Mouse (Mus musculus) c-Kit-negative CD71-positive TER-119-positive erythroid progenitor cells, embryonic 14.5 days (primary cell): ENCODE data around the gene Hivep3.

ENCODE experiments used
- DNase-seq: peaks from one replicate; pipeline ENCODE4 v3.0.0-alpha.2; 2013; ENCODE audit warnings: low read depth, low spot score

The Hivep3 gene

DNA sequence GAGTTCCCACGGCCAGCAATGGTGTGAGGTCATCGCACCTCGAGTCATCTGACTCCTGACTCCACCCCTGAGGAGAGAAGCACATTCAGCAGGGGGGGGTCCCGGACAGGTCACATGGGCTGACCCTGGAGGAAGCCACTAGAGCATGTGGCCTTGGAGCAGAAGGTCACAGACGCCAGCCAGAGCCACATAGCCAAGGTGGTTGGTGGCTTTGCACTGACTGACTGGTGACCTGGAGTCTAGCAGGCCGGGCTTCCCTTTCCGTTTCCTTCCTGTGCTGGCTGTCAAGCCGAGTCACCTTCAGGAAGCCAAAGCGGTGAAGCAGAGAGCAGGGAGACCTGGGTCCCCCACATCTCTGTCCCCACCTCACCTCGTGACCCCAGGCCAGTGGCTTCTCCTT is 278.2 kb downstream of the Hivep3 start:
- no peak for DNase-seq

DNA sequence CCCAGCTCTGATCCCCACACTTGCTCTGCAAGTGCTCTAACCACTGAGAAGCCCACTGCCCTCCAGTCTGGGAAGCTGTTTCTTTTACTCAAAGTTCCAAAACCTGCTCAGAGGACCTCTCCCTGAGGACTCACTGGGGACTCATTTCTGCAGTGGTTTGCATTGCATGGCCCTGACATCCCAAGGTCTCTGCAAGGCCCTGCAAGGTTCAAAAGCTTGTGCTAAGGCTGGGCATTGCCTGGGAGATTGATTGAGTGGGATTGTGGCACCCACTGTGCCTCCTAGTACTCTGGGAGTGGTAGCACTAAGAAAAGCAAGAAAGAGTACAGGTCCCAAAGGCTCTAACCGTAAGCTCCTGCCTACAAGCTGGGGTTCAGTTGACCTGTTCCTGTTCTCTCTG is 279.3 kb downstream of the Hivep3 start:
- DNase-seq, result no peak

DNA sequence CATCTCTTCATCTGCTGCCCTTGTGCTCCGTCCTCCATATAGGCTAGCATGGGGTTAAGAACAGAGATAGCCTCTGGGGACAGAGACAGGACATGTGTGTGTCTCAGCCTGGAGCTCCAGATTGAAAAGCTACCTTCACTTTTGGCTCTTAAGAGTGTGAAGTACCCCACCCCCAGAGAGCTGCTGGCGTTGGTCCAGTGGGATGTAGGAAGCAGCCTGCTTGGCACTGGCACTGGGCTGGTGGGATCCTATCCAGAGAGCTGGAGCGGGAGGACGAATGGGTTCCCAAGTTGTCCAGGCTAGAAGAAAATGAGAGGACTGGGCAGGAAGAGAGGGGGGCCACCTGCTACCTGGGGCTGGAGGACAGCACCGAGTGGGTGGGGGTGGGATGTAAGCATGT is 284.8 kb downstream of the Hivep3 start:
- no peak for DNase-seq

DNA sequence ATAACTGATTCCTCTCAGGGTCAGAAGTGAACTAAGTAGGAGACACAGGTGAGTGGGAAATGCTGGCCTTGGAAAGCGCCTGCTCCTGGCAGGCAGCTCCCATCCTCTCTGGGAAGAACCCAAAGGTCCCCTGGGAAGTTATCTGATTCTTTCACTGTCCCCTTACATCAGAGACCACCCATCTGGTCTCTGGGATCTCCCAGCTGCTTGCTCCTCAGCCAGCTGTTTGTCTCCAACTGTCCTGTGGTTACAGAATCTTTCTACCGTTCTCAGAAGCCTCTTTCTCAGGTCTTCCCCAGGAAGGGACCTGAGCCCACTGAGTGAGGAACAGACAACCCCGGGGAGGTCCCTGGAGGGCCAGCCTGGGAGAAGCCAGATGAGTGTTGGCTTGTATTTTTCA is 288.8 kb downstream of the Hivep3 start:
- DNase-seq, result no peak

DNA sequence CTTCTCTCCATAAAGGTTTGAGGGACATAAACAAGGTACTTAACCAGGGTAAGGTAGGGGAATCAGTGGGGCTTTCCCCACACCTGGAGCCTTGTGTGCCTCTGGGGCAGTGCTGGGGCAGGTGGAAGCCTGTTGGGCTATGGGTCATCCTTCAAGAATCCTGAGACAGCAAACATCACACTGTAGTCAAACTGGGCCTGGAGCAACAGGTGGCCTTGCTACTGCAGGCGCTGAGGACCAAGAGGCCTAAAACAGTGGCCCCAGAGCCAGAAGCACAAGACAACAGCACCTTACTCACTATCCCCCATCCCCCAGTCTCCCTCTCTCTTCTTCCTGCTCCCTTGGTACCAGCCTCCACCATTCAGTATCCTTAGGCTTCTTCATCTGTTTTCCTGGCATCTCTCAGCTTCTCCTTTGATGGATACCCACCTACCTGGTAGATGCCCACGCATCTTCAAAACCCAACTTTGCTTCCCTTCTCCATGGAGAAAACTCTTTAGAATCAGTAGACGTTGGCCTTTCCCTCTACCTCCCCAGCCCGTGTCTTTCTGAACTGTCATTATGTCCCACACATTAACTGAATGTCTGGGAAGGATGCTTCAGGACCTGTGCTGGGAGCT is 289.7 kb downstream of the Hivep3 start:
- DNase-seq, result no peak

DNA sequence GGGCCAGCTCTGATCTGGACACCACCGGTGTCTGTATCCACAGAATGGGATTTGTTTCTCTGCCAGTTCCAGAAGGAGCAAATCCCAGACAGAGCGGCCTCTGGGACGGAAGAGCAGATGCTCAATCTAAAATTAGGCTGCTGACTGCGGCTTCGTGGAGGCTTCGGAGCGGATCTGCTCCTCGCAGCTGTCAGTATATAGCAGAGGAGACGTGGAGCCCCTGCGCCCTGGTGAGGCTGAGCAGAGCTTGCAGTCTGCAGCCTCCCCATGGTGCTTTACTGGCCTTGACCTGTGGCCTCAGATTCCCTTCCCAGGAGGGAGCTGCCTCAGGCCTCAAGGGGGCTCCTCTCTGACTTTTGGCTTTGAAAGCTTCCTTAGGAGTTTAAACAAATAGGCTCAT is 290.5 kb downstream of the Hivep3 start:
- DNase-seq, result no peak

DNA sequence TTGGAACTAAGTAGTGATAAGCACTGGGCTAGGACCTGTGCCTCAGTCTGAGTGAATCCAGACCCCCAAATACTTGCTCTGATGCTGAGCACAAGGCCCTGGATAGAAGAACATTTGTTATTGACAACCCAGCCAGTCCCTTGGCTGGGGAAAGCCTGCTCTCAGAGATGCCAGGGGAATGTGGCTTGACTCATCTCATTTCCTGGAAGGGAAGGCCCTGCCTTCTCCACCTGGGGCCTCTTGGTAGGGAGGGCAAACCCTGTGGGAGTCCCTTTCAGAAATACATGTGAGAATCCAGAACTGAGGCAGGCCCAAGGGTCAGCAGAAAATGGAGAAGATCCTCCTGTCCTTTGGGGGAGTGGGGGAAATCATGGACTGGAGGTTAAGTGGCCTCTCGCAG is 294.1 kb downstream of the Hivep3 start:
- no peak for DNase-seq

DNA sequence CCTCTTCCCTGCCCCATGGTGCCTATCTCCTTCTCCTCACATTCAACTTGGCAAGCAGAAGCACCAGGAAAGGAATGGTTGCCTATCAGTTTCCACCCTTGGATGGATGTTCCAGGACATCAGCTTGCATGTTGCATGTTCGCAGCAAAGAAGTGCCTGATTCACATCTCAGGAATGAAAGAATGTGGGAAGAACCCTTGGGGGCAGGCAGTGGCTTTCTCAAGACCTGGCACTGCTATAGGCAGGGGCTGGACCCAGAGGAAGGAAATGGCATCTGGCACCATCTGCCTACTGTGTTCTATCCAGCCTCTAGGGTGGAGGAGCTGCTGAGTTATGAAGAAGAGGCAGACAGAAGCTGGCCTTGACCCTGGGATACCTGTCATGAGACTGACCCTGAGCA is 296.4 kb downstream of the Hivep3 start:
- DNase-seq, result no peak

DNA sequence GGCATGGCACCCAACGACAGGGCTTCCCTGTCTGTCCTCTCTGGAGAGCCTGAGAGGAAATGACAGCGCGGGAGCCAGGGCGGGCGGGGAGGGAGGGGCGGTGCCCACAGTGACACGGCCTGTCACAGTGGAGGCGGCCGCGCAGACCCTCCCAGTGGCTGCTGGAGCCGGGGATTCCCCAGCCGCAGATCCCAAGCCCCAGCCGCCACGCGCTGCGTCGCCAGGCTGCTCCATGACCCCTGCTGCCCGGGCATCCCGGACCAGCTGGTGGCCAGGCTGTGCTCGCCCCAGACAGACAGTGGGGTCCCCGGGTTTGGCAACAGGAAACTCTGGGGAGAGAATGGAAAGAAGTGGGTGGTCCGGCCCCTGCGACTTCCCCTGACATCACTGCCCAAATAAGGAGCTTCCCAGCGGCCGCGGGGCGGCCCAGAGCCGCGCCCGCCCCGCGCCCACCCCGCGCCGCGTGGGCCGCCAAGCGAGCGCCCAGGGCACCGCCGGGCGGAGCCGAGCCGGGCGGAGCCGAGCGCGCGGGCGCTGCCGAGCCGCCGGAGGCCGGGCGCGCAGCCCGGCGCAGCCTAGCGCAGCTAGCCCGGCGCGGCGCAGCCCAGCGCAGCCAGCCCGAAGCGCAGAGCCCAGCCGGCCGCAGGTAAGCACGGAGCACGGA is 298.9 kb downstream of the Hivep3 start:
- DNase-seq, result no peak

DNA sequence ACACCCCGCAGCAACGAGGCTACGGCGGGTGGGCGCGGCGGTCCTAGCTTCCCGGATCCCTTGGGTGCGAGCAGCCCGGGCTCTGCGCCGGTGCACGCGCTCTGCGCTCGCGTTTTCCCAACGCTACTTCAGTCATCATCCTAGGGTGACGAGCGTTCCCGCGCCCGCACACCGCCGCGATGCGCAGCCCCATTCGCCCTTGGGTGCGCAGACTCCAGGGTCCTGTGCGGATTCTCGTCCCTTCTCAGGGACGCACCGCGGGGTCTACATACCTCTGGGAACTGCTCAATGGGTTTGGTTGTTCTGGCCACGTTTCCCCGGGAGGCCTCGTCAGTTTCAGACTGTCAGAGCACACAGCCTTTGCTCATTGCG is 299.4 kb downstream of the Hivep3 start:
- DNase-seq, result no peak

DNA sequence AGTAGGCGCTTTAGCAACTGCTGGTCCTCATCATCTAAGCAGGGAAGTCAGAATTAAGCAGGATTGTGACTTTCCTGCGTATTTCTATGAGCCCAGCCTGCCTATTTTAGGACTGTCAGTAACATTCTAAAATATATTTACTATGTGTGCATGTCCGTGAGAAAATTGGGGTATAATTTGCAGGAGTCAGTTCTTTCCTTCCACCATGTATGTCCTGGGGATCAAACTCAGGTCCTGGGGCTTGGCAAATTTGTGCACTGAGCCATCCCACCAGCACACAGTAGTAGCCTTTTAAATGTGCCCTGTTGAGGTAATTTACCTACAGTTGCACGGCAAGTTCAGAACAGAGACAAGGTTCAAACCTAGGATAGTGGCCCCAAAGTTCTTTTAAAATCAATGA is 302.7 kb downstream of the Hivep3 start:
- DNase-seq, result no peak

DNA sequence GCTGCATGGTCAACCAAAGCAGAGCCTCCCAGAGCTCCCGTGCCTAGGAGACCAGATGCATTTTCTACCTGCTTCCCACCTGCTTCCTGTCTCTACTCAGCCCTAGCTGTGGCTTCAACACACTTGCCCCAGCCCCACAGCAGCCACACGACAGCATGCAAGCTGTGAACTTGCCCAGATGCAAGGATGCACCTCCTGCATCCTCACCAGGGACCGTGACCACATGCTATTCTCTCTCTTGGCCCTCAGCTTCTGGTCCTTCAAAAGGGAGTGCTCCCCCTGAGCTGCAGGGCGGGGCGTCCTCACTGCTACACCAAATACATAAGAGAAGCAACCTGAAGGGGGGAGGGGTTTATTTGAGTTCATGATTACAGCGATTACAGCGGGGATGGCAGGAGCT is 303.4 kb downstream of the Hivep3 start:
- DNase-seq, result no peak

DNA sequence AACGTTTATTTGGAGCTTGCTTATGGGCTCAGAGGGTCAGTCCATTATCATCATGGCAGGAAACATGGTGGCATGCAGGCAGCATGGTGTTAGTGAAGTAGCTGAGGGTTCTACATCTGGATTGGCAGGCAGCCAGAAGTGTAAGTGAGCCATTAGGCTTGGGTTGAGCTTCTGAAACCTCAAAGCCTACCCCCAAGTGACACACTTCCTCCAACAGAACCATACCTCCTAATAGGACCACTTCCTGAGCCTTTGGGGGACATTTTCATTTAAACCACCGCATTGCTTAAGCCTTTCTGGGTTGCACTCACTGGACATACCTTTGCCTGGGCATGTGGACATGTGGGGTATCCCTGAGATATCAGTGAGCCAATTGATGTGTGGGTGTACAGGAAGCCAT is 307.9 kb downstream of the Hivep3 start:
- DNase-seq, result no peak

DNA sequence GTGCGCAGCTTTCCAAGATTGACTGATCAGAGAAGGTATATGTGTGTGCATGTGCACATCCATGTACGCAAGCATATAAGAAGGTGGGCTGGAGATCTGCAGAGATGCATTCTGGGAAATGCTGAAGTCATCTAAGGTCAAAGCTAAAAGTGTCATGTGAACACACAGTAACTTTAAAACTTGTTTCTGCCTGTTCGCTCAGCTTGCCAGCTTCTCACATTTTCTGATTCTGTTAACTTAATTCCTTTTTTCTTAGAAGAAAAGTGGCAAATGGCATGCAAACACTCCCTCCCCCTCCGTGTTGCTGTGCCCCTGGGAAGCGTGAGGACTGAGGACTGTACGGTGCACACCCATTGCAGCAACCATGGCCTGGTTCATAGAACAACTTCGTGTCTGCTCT is 308.9 kb downstream of the Hivep3 start:
- DNase-seq, result no peak

DNA sequence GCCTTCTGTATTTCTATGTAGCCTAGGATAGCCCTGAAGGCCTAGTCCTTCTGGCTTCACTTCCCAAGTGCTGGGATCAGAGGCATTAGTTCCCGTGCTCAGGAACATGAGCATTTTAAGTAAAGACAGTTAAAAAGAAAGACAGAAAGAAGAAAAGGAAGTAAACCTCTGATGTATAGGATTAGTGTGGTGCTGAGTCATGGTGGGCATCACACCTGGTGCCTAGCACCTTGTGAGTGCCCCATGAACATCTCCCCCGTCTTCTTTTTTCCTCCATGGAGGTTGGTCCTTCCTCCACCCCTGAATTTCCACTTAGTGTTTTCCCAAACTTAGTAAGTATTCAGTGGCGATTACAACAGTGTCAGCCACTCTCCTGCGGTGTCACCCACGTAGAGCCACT is 311.0 kb downstream of the Hivep3 start:
- DNase-seq, result no peak

DNA sequence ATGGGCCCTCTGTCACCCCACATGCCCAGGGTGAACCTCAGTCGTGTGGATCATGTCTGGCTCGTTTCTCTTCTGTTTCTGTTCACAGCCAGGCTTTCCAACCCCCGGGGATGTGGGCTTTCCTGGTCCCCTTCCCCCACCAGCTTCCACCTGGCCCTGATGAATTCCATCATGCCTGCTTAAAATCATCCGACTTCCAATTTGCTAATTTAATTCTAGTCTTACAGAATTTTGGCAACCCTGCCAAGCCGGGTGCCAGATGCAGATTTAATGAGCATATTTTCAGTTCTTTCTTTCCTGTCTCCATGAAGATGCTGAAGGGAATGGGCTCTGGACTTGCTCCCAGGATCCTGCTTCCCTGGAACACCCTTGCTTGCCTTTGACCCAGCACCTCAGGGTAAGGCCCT is 311.6 kb downstream of the Hivep3 start:
- DNase-seq, result no peak

DNA sequence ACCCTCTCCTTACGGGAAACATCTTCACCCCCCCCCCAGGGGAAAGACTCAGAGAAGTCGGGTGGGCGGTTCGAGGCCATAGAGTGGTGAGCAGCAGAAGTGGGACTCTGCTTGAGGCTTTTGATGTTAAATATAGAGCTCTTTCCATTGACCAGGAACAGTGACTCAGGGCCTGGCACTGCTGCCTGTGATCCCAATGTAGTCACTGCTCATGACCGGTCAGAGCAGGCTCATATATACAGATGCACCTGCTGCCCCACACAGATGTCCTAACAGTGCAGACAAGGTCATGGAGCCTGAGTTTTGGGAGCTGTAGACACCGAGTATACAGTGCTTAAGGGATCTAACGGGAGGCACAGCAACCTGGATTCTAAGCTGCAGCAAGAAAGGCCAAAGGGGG is 312.3 kb downstream of the Hivep3 start:
- no peak for DNase-seq

DNA sequence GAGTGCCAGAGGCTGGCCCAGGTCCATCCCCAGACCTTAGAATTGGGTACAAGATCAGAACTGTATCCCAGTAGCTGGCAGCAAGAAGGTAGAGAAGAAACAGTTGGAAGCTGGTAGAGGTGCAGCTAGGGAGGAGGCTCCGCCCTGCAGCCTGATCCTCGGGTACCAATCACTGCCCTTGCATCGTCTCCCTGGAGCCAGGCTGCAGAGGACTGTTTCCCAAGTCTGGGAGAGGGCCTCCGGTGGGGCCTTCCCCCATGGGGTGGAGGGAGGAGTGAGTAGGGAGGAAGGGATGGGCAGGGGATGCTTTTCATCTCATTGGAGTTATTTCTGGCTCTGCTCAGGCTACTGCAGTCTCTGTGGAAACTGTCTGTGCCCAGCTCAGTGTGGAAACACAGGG is 313.5 kb downstream of the Hivep3 start:
- DNase-seq, result no peak

DNA sequence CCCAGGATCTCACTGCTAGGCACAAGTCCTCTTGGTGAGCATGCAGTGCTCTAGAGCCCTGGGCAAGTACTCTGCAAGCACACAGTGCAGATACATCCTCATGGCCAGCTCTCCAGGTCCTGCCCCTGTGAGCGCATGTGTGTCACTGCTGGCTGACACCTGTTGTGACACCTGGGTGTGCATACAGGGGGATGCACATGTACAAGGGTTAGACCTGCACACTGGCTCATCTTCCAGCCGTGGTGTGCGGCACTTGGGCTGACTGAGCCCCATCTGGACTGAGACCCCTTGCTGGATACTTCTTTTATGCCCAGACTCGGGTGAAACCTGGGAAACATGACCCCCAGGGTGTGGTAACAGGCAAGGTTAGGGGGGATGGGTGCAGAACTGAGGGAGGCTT is 314.7 kb downstream of the Hivep3 start:
- no peak for DNase-seq

DNA sequence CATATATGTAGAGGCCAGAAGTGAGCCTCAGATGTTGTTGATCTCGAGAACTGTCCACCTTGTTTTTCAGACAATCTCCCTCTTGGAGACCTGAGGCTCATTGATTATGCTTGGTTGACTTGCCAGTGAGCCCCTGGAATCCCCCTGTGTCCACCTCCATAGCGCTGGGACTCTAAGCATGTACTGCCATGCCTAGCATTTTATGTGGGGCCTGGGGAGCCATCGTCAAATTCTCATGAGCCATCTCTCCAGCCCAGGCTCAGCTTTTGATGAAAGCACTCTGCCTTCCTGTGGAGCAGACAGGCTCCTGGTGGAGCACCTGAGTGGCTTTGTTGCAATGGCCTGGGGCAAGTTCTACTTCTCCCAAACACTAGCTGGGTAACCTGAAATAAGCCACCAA is 316.3 kb downstream of the Hivep3 start:
- no peak for DNase-seq

DNA sequence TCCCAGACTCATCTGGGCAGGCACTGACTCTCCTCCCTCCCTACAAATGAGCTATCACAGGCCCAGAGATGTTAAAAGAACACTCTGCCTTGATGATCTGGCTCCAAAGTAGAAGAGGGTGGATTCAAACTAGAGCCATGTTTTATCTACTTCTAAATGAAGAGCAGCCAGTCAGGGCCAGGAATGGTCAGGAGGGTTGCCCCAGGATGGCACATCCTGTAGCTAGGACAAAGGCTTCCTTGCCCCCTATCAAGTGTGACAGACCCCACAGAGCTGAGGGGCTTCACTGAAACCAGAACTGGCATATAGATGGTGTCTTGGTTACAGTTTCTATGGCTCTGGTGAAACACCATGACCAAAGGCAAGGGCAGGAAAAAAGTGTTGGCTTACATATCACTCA is 318.9 kb downstream of the Hivep3 start:
- DNase-seq, result no peak

DNA sequence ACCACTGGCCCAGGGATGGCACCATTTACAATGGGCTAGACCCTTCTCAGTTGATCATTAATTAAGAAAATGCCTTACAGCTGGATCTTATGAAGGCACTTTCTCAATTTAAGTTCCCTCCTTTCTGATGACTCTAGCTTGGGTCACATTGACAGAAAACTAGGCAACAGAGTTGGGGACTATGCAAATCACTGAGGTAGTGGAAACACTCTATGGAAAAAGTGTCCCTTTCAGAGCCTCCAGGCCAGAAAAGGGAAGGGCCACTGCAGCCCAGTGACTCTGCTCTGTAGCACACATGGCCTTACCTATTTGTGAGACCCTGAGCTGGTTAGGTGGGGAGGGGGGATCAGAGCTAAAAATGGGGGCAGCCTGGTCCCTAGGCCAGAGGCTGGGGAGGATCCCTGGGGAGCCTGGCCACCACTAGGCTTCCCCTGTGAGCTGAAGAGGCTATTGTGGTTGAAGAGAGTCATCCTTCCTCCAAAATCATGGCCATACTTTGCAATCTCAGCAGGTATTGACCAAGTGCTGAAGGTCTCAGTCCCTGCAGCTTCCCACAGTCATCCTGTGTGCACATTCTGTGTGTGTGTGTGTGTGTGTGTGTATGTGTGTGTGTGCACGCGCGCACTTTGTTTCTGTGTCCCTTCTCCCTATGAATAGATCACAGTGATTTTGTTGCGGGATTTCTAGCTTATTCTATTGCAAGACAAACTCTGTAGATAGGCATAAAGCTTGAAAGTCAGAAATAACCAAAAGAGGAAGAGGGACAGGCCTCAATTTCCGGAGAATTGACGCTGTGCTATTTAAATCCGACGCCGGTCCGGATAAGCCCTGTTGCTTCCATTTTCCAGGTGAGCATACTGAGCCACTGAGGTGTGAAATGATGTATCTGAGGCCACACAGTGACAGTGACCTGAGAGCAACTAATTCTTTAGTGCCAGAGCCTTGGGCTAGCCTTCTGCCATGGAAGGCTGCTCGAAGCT is 319.7 kb downstream of the Hivep3 start:
- no peak for DNase-seq

DNA sequence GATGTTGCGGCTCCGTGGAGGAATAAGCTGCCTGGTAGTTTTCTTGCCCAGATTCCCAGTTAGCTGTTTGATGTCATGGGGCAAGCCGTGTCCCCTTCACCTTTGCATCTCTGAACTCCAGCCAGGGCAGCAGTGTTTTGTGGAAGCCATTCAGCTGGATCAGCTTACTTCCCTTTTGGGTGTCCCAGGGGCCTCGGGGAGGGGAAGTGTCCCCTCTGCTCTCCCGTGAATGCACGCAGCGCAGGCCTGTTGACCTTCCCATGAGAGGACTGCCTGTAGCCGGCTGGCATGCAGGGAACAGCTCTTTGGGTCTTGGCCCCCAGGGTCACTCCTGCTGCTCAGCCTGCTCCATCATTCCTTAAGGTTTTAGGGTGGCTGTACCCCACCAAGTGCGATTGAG is 320.6 kb downstream of the Hivep3 start:
- no peak for DNase-seq
